ENCODE assay signal across 9 mouse cellular contexts in the genomic region with DNA sequence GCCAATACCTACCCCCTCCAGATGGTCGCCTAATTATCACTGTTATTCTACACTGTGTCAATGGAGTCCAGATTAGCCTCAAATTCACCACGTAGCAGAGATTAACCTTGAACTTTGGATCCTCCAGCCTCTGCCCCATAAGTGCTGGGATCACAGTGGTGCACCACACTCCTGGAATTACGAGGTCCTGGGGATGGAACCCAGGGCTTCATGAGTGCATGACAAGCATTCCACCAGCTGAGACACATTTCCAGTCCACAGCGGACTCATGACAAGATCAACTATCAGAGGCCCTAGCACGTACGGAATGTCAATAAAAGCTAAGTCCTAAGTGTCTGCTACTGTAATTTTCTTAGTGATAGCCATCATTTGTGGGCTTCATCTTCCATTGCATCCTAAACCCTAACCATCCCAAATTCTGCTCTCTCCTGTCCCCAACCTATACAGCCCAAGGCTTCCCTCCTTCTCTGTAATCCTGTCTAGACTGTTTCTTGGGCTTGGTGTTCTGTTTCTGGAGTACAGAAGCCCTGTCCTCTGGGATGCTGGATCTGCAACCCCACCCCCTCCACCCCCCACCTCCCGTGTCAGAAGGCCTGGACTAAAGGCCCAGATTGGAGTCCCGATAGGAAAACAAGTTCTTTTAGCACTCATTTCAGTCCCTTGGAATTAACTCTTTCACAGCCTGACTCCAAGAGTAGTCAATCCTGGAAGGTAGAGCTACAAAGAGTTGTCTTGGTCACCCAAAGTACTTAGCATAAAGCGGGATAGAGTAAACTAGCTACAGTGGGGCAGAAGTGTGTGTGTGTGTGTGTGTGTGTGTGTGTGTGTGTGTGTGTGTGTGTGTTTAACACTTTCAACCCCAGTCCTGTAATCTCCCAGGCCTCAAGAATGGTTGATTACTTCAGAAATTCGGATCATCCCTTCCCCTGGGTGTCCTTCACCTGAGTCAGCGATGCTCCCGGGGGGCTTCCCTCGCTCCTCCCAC. TPM values are rescaled to one million over a fixed set of nuclear protein-coding genes. Genes with fewer than 3 reads are reported as not detected.
A peak's percentile ranks its signal among the peaks of the same experiment; 100 is the strongest.
DNase-seq lines count a peak whose midpoint lies in the region; ATAC-seq and TF ChIP-seq lines count a peak whose summit lies in the region.
"Had no signal": no experiment of that assay in that cellular context is flagged by ENCODE, and none has a peak within 500 bp of the region (broad histone marks: within the 10 kb centered on the region; RNA-seq: fewer than 3 reads in every experiment).

No protein-coding gene starts in this region.

- no peak for TF ChIP-seq POLR2A in bone marrow macrophage, adult 2 months (IDR thresholded peaks at IDR 0.05; ENCODE audit: borderline replicate concordance, low read depth, low read length)

- peak overlapping the region; percentile 74 for H3K4me3 ChIP-seq in heart, embryonic 11.5 days (ENCODE audit: low read depth, low read length)
- peak overlapping the region; percentile 44; the same call in 1 of the 2 replicates for H3K4me3 ChIP-seq in bone marrow macrophage, adult 2 months (ENCODE audit: insufficient read depth, low read length)
- H3K4me3 ChIP-seq in hindbrain, embryonic 12.5 days: peak overlapping the region; percentile 68
- H3K4me3 ChIP-seq in midbrain, embryonic 15.5 days: peak overlapping the region; percentile 71

- no peaks in the 10 kb centered on the region for H3K36me3 ChIP-seq in heart, embryonic 11.5 days (ENCODE audit: control insufficient read depth, insufficient read depth, low read length)
- no peaks in the 10 kb centered on the region for H3K36me3 ChIP-seq in hindbrain, embryonic 12.5 days
- no peaks in the 10 kb centered on the region for H3K36me3 ChIP-seq in midbrain, embryonic 15.5 days (replicated peaks)
- H3K36me3 ChIP-seq: G1E had no signal

- H3K9ac ChIP-seq in heart, embryonic 11.5 days (ENCODE audit: low read depth, low read length): peak overlapping the region; percentile 91
- H3K9ac ChIP-seq in hindbrain, embryonic 12.5 days: peak overlapping the region; percentile 84; the same call in 1 of the 2 replicates
- H3K9ac ChIP-seq in midbrain, embryonic 15.5 days: peak overlapping the region; percentile 70

- no peak for DNase-seq in heart, adult 9 months (ENCODE audit: low spot score in 2 of 2)
- DNase-seq in adrenal gland, postnatal 36 days: no peak
- DNase-seq in cerebellum, adult 11-12 months: no peak

- H3K4me2 ChIP-seq in heart, embryonic 11.5 days: peak overlapping the region; percentile 74
- H3K4me2 ChIP-seq in hindbrain, embryonic 12.5 days (replicated peaks): peak overlapping the region; percentile 67
- peak overlapping the region; percentile 69 for H3K4me2 ChIP-seq in midbrain, embryonic 15.5 days

- H3K27me3 ChIP-seq in heart, embryonic 11.5 days (ENCODE audit: control insufficient read depth, insufficient read depth, low read length): no peaks in the 10 kb centered on the region
- no peaks in the 10 kb centered on the region for H3K27me3 ChIP-seq in hindbrain, embryonic 12.5 days
- no peaks in the 10 kb centered on the region for H3K27me3 ChIP-seq in midbrain, embryonic 15.5 days (replicated peaks)

- WGBS in heart, embryonic 11.5 days (ENCODE audit: insufficient replicate concordance): 15% methylated on average over 12 of the region's 13 CpGs
- 22% methylated on average over 13 of the region's 13 CpGs for WGBS in hindbrain, embryonic 12.5 days
- 25% methylated on average over 13 of the region's 13 CpGs for WGBS in midbrain, embryonic 15.5 days

- H3K4me1 ChIP-seq in heart, embryonic 11.5 days (ENCODE audit: control insufficient read depth, insufficient read depth, low read length): peaks cover 20% of the 10 kb centered on the region
- H3K4me1 ChIP-seq in bone marrow macrophage, adult 2 months (ENCODE audit: control insufficient read depth, insufficient read depth, low read length): no peaks in the 10 kb centered on the region
- H3K4me1 ChIP-seq in hindbrain, embryonic 12.5 days: peaks cover 20% of the 10 kb centered on the region
- H3K4me1 ChIP-seq in midbrain, embryonic 15.5 days: peaks cover 19% of the 10 kb centered on the region

- ATAC-seq in heart, embryonic 11.5 days (replicated peaks; ENCODE audit: insufficient number of reproducible peaks, low FRiP score, low TSS enrichment): 0 out of 2 replicates have a peak, but pooled peaks have one; percentile 8
- peak; percentile 65 for ATAC-seq in hindbrain, embryonic 12.5 days (ENCODE audit: low FRiP score)
- ATAC-seq in midbrain, embryonic 15.5 days (replicated peaks): peak; percentile 62
- ATAC-seq in erythroblast, adult 5-6 weeks (replicated peaks; ENCODE audit: low FRiP score, poor library complexity, severe bottlenecking): no peak

- peak overlapping the region; percentile 94 for H3K27ac ChIP-seq in heart, embryonic 11.5 days (ENCODE audit: low read depth, low read length)
- H3K27ac ChIP-seq in bone marrow macrophage, adult 2 months (ENCODE audit: insufficient read depth, low read depth, low read length): no peak overlapping the region
- peak overlapping the region; percentile 95 for H3K27ac ChIP-seq in hindbrain, embryonic 12.5 days
- peak overlapping the region; percentile 90 for H3K27ac ChIP-seq in midbrain, embryonic 15.5 days

- no peak for TF ChIP-seq CTCF in bone marrow macrophage, adult 2 months (IDR thresholded peaks at IDR 0.05; ENCODE audit: low read depth, low read length)

- H3K9me3 ChIP-seq in heart, embryonic 11.5 days (replicated peaks; ENCODE audit: control insufficient read depth, low read length): no peaks in the 10 kb centered on the region
- H3K9me3 ChIP-seq in hindbrain, embryonic 12.5 days (replicated peaks): no peaks in the 10 kb centered on the region
- H3K9me3 ChIP-seq in midbrain, embryonic 15.5 days: no peaks in the 10 kb centered on the region
- H3K9me3 ChIP-seq: G1E had no signal

RNA-seq across cellular contexts. Expression of a gene that starts 0.6 kb away (rescaled TPM):
- polyA plus RNA-seq in heart, embryonic 11.5 days (2014; fragmentation: Nextera tagmentation; extraction: Ambion mirVana): 24.4 and 31.7 TPM in 2 replicates
- 15.6 and 19.0 TPM in 2 replicates for polyA plus RNA-seq in bone marrow macrophage, adult 2 months (2012; ENCODE audit: insufficient read depth, insufficient read length, missing spikeins)
- 17.3 and 18.4 TPM in 2 replicates for polyA plus RNA-seq in hindbrain, embryonic 12.5 days (2016; fragmentation: Nextera tagmentation; extraction: Ambion mirVana)
- polyA plus RNA-seq in midbrain, embryonic 15.5 days (2015; fragmentation: Nextera tagmentation; extraction: Ambion mirVana): 11.3 and 12.2 TPM in 2 replicates
- total RNA-seq in adrenal gland, postnatal 36 days (2021): 1 to 10 TPM; 5.7 to 5.8 TPM
- total RNA-seq in erythroblast, adult 5-6 weeks (2015; ENCODE audit: low replicate concordance): 4.6 TPM in 2 replicates
- total RNA-seq in erythroblast, adult 5-6 weeks (2017; ENCODE audit: low replicate concordance): 5.6 and 6.2 TPM in 2 replicates
- polyA plus RNA-seq: G1E had no signal

RNA-seq across cellular contexts. Expression of a gene that starts 3.1 kb away (rescaled TPM):
- 2.4 and 9.0 TPM in 2 replicates for polyA plus RNA-seq in heart, embryonic 11.5 days (2014; fragmentation: Nextera tagmentation; extraction: Ambion mirVana)
- 46.6 and 58.9 TPM in 2 replicates for polyA plus RNA-seq in bone marrow macrophage, adult 2 months (2012; ENCODE audit: insufficient read depth, insufficient read length, missing spikeins)
- 2.7 and 5.6 TPM in 2 replicates for polyA plus RNA-seq in hindbrain, embryonic 12.5 days (2016; fragmentation: Nextera tagmentation; extraction: Ambion mirVana)
- polyA plus RNA-seq in midbrain, embryonic 15.5 days (2015; fragmentation: Nextera tagmentation; extraction: Ambion mirVana): 4.0 and 5.4 TPM in 2 replicates
- total RNA-seq in adrenal gland, postnatal 36 days (2021): 1 to 10 TPM; 1.4 to 1.7 TPM
- total RNA-seq in erythroblast, adult 5-6 weeks (2015; ENCODE audit: low replicate concordance): 4.4 and 4.8 TPM in 2 replicates
- total RNA-seq in erythroblast, adult 5-6 weeks (2017; ENCODE audit: low replicate concordance): 4.3 and 8.9 TPM in 2 replicates
